In the genomic region with DNA sequence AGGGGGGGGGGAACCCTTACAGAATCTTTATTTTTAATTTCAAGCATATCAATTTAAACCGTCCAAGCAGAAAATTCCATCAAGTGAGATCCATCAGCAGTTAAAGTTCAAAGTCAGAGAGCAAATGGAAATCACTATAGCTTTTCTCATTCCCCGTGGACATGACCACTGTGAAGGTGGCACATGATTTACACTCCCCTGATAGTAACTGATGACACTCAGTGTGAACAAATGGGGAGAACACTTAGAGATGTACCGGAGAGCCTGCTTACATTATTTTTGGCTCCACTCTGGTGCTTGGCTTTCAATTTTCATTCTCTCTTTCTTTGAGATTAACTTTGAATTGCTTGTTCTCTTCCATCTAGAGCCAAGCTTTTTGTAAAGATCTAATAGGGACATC, we compare ENCODE assay signal across 19 mouse cellular contexts.
"Had no signal": no experiment of that assay in that cellular context is flagged by ENCODE, and none has a peak within 500 bp of the region (broad histone marks: within the 10 kb centered on the region; RNA-seq: fewer than 3 reads in every experiment).

No protein-coding gene starts in this region.

- H3K36me3 ChIP-seq: liver, embryonic 13.5 days; midbrain, embryonic 12.5 days; midbrain, embryonic 15.5 days had no signal

- H3K4me3 ChIP-seq: layer of hippocampus, adult 2 months; left cerebral cortex, adult 2 months; liver, embryonic 13.5 days; midbrain, embryonic 12.5 days; midbrain, embryonic 15.5 days had no signal

- ATAC-seq: intestine, embryonic 16.5 days; midbrain, embryonic 15.5 days had no signal

- H3K4me2 ChIP-seq: liver, embryonic 13.5 days; midbrain, embryonic 12.5 days; midbrain, embryonic 15.5 days had no signal

- DNase-seq: kidney, adult 18-20 months; kidney, adult 9 months; kidney, postnatal 14 days; layer of hippocampus, postnatal 36 days; liver, embryonic 13.5 days; lung, adult 2 months; lung, postnatal 14 days; lung, postnatal 4 days; right cerebral cortex, adult 18-20 months; right cerebral cortex, postnatal 14 days; right cerebral cortex, postnatal 4 days; thymus, adult 2 months; thymus, postnatal 25 days had no signal

- H3K9ac ChIP-seq: liver, embryonic 13.5 days; midbrain, embryonic 12.5 days; midbrain, embryonic 15.5 days had no signal

- H3K4me1 ChIP-seq: liver, embryonic 13.5 days; midbrain, embryonic 15.5 days had no signal

- H3K27me3 ChIP-seq: liver, embryonic 13.5 days; midbrain, embryonic 12.5 days; midbrain, embryonic 15.5 days had no signal

- H3K27ac ChIP-seq: layer of hippocampus, adult 2 months; left cerebral cortex, adult 2 months; liver, embryonic 13.5 days; midbrain, embryonic 12.5 days; midbrain, embryonic 15.5 days; stomach, postnatal 0 days had no signal

- H3K9me3 ChIP-seq: liver, embryonic 13.5 days; midbrain, embryonic 12.5 days; midbrain, embryonic 15.5 days had no signal
